Mouse (Mus musculus): Measurements from ENCODE around the gene Llgl1. TPM values are rescaled to one million over a fixed set of nuclear protein-coding genes. Genes with fewer than 3 reads are reported as not detected.

Llgl1 gene
- total and polyA plus RNA-seq, 2 experiments from 2014 or later, result 13.5 to 33.0 TPM

DNA sequence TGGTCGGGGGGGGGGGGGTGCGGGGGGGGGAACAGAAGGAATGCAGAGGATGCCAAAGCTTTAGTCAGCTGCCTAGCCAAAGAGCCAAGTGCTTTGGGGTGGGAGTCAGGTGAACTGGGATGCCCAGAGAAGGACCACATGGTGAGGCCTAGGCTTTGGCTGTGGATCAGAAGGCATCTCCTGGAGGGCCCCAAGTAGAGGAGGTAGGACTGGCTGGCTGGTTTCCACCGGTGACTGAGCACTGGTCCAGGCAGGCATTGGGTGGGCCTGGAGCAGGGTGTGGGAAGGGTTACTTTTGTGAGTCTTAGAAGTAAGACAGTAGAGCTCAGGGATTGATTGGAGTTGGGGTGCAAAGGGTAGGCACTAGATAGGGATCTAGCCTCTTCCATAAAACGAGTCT lies 2.1 kb downstream of the Llgl1 start:
- H3K4me2 ChIP-seq (ENCODE audit: low read depth, low read length), result no peak overlapping the region
- H3K27me3 ChIP-seq (ENCODE audit: control insufficient read depth, insufficient read depth, low read length), result no peaks in the 10 kb centered on the region
- H3K9me3 ChIP-seq (replicated peaks; ENCODE audit: control insufficient read depth, low read length), result no peaks in the 10 kb centered on the region
- no peak overlapping the region for H3K4me3 ChIP-seq (ENCODE audit: low read depth, low read length)
- no peak overlapping the region for H3K27ac ChIP-seq (ENCODE audit: low read depth)
- no peak for TF ChIP-seq EP300 (IDR thresholded peaks at IDR 0.05; ENCODE audit: low read depth)
- no peak for TF ChIP-seq CTCF (IDR thresholded peaks at IDR 0.05; ENCODE audit: low read depth)
- WGBS, result 78% methylated on average over 4 of the region's 4 CpGs
- ATAC-seq (ENCODE audit: insufficient read depth, low read depth), result no peak
- no peak for DNase-seq (ENCODE audit: low spot score)
- H3K36me3 ChIP-seq (replicated peaks; ENCODE audit: control insufficient read depth, insufficient read depth, low read length), result peaks cover 10% of the 10 kb centered on the region
- H3K4me1 ChIP-seq (ENCODE audit: control insufficient read depth, insufficient read depth), result peaks cover 17% of the 10 kb centered on the region
- H3K9ac ChIP-seq (replicated peaks; ENCODE audit: low read depth, low read length), result no peak overlapping the region

DNA sequence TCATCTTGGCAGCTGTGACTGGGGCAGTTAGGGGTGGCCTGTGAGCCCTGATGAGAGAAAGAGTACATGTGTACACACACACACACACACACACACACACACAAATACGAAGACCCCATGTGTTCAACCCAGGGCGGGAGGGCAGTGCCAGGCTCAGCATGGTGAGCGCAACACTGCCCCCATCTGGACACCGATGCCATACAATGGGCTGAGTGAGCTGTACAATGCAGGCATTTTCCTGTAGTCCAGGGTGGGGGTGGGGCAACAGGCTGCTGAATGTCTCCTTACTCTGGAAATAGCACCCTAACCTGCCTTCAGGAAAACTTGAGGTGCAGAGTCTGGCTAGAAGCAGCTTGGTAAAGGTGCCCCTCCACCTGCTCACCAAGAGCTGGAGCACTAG lies 3.6 kb downstream of the Llgl1 start:
- TF ChIP-seq EP300 (IDR thresholded peaks at IDR 0.05; ENCODE audit: low read depth) (no peak), CTCF (IDR thresholded peaks at IDR 0.05; ENCODE audit: low read depth) (peak; percentile 69)
- 38% methylated on average over 4 of the region's 4 CpGs for WGBS
- Histone ChIP-seq H3K9ac (replicated peaks; ENCODE audit: low read depth, low read length) (no peak overlapping the region), H3K4me3 (ENCODE audit: low read depth, low read length) (no peak overlapping the region), H3K27ac (ENCODE audit: low read depth) (no peak overlapping the region), H3K27me3 (ENCODE audit: control insufficient read depth, insufficient read depth, low read length) (no peaks in the 10 kb centered on the region), H3K36me3 (replicated peaks; ENCODE audit: control insufficient read depth, insufficient read depth, low read length) (peaks cover 25% of the 10 kb centered on the region), H3K4me2 (ENCODE audit: low read depth, low read length) (no peak overlapping the region), H3K9me3 (replicated peaks; ENCODE audit: control insufficient read depth, low read length) (no peaks in the 10 kb centered on the region), H3K4me1 (ENCODE audit: control insufficient read depth, insufficient read depth) (peaks cover 17% of the 10 kb centered on the region)
- 0 out of 2 replicates have a peak, but pooled peaks have one; percentile 27 for ATAC-seq (ENCODE audit: insufficient read depth, low read depth)
- DNase-seq (ENCODE audit: low spot score), result peak; percentile 47

DNA sequence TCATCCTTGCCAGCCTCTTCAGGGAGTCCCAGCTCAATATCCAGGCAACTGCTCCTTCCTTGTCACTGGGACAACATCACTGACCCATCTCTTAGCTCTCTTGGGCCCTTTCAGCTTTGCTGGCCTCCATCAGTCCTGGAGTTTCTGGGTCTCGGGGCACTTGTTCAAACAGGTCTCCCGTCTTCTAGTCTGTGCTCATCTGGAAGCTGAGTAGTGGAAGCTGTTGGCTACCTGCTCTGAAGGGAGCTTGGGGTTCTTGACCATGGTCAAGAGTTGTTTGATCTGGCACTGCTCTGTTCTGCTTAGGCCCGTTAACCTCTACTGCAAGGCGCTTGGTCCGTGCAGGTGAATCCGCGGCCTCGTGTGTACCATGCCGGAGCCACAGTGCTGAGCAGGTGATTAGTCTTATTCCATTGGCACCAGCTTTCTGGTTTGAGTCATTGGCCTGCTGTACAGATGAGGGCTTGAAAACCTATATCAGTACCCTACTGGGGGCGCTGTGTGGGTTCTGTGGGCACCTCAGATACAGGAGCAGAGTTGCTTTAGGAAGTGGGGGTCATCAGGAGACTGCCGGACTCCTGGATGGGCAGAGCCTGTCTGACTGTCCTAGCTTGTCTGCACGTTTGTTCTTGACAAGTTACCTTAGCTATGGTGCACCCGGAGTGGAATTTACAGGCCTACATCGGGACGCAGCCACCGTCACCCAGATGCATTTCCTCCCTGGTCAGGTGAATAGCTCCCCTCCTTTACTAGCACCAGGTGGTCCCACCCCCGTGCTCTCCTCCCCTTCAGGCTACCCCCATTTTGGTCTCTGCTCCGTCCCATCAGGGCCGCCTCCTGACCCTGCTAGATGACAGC lies 4.7 kb downstream of the Llgl1 start:
- TF ChIP-seq EP300 (IDR thresholded peaks at IDR 0.05; ENCODE audit: low read depth), result no peak
- TF ChIP-seq CTCF (IDR thresholded peaks at IDR 0.05; ENCODE audit: low read depth), result no peak
- no peaks in the 10 kb centered on the region for H3K9me3 ChIP-seq (replicated peaks; ENCODE audit: control insufficient read depth, low read length)
- ATAC-seq (ENCODE audit: insufficient read depth, low read depth) (no peak), DNase-seq (ENCODE audit: low spot score) (no peak)
- H3K4me1 ChIP-seq (ENCODE audit: control insufficient read depth, insufficient read depth), result peaks cover 11% of the 10 kb centered on the region
- 94% methylated on average over 19 of the region's 19 CpGs for WGBS
- no peak overlapping the region for H3K9ac ChIP-seq (replicated peaks; ENCODE audit: low read depth, low read length)
- no peak overlapping the region for H3K4me3 ChIP-seq (ENCODE audit: low read depth, low read length)
- no peaks in the 10 kb centered on the region for H3K27me3 ChIP-seq (ENCODE audit: control insufficient read depth, insufficient read depth, low read length)
- H3K4me2 ChIP-seq (ENCODE audit: low read depth, low read length), result no peak overlapping the region
- peaks cover 36% of the 10 kb centered on the region for H3K36me3 ChIP-seq (replicated peaks; ENCODE audit: control insufficient read depth, insufficient read depth, low read length)
- H3K27ac ChIP-seq (ENCODE audit: low read depth), result no peak overlapping the region

DNA sequence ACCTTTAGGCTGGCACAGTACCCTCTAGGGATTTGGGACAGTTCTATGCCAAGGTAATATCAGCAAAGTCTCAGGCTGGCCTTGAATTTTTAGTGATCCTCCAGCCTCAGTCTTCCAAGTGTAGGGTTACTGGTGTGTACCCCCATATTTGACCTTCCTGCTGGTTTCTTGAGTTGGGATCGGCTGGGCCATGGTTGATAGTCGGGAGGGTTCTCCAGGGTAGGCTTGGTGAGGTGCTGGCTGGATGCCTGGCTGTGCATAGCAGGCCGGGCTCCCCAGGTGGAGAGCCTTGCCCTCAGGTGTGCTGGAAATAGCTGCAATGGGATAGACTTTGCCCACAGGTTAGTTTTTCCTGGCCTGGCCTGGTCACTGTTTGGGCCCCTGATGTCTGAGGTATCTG lies 5.7 kb downstream of the Llgl1 start:
- H3K4me1 ChIP-seq (ENCODE audit: control insufficient read depth, insufficient read depth), result peaks cover 10% of the 10 kb centered on the region
- H3K4me3 ChIP-seq (ENCODE audit: low read depth, low read length), result no peak overlapping the region
- H3K36me3 ChIP-seq (replicated peaks; ENCODE audit: control insufficient read depth, insufficient read depth, low read length), result peaks cover 46% of the 10 kb centered on the region
- H3K4me2 ChIP-seq (ENCODE audit: low read depth, low read length), result no peak overlapping the region
- no peaks in the 10 kb centered on the region for H3K27me3 ChIP-seq (ENCODE audit: control insufficient read depth, insufficient read depth, low read length)
- no peak overlapping the region for H3K27ac ChIP-seq (ENCODE audit: low read depth)
- DNase-seq (ENCODE audit: low spot score) (no peak), ATAC-seq (ENCODE audit: insufficient read depth, low read depth) (no peak)
- WGBS, result 90% methylated on average over 3 of the region's 3 CpGs
- H3K9me3 ChIP-seq (replicated peaks; ENCODE audit: control insufficient read depth, low read length), result no peaks in the 10 kb centered on the region
- H3K9ac ChIP-seq (replicated peaks; ENCODE audit: low read depth, low read length), result no peak overlapping the region
- TF ChIP-seq CTCF (IDR thresholded peaks at IDR 0.05; ENCODE audit: low read depth) (no peak), EP300 (IDR thresholded peaks at IDR 0.05; ENCODE audit: low read depth) (no peak)

GRCm38 (mm10) chr11:60706076-60706475 lies 6.6 kb downstream of the Llgl1 start:
- Histone ChIP-seq H3K27me3 (ENCODE audit: control insufficient read depth, insufficient read depth, low read length) (no peaks in the 10 kb centered on the region), H3K36me3 (replicated peaks; ENCODE audit: control insufficient read depth, insufficient read depth, low read length) (peaks cover 55% of the 10 kb centered on the region), H3K9ac (replicated peaks; ENCODE audit: low read depth, low read length) (no peak overlapping the region), H3K4me1 (ENCODE audit: control insufficient read depth, insufficient read depth) (peaks cover 2% of the 10 kb centered on the region), H3K4me3 (ENCODE audit: low read depth, low read length) (no peak overlapping the region), H3K9me3 (replicated peaks; ENCODE audit: control insufficient read depth, low read length) (no peaks in the 10 kb centered on the region), H3K4me2 (ENCODE audit: low read depth, low read length) (no peak overlapping the region), H3K27ac (ENCODE audit: low read depth) (no peak overlapping the region)
- ATAC-seq (ENCODE audit: insufficient read depth, low read depth), result no peak
- no peak for DNase-seq (ENCODE audit: low spot score)
- TF ChIP-seq EP300 (IDR thresholded peaks at IDR 0.05; ENCODE audit: low read depth), result no peak
- TF ChIP-seq CTCF (IDR thresholded peaks at IDR 0.05; ENCODE audit: low read depth), result no peak
- 87% methylated on average over 7 of the region's 7 CpGs for WGBS
